Mouse (Mus musculus) testis, adult 2 months (tissue): ENCODE results near the gene Spats1. TPM values are rescaled to one million over a fixed set of nuclear protein-coding genes. Genes with fewer than 3 reads are reported as not detected.
"Not testable (repeated sequence)": the region's sequence is repeated elsewhere in the genome, so short reads cannot be mapped to it uniquely, and the experiment has no call there.

ENCODE experiments used
- H3K27ac ChIP-seq: fragments of 200-500 bp; 2 replicates; pipeline ENCODE4 v1.5.1; 2012; ENCODE audit warnings: low read depth, low read length; ENCODE audit not compliant: control insufficient read depth, insufficient read depth
- H3K27me3 ChIP-seq: fragments of 200-500 bp; 2 replicates; pipeline ENCODE4 v1.6.1; 2012; ENCODE audit warnings: mild to moderate bottlenecking, low read length, moderate library complexity; ENCODE audit not compliant: control insufficient read depth, insufficient read depth
- H3K36me3 ChIP-seq: fragments of 200-500 bp; 2 replicates; pipeline ENCODE4 v1.6.1; 2012; ENCODE audit warnings: mild to moderate bottlenecking, low read length; ENCODE audit not compliant: control insufficient read depth, insufficient read depth
- H3K4me1 ChIP-seq: fragments of 200-500 bp; 2 replicates; pipeline ENCODE4 v1.6.1; 2012; ENCODE audit warnings: low read length; ENCODE audit not compliant: control insufficient read depth, insufficient read depth
- H3K4me3 ChIP-seq: fragments of 200-500 bp; 2 replicates; pipeline ENCODE4 v1.5.1; 2012; ENCODE audit warnings: low read depth, mild to moderate bottlenecking, low read length, moderate library complexity, mixed read lengths; ENCODE audit not compliant: control insufficient read depth
- CTCF ChIP-seq: fragments of 200-500 bp; IDR thresholded peaks from 2 replicates; pipeline ENCODE4 v1.5.1; 2012; ENCODE audit warnings: low read depth, mild to moderate bottlenecking, inconsistent platforms, low read length, moderate library complexity; ENCODE audit not compliant: control insufficient read depth, insufficient read depth, insufficient replicate concordance
- POLR2A ChIP-seq: fragments of 200-500 bp; IDR thresholded peaks from 2 replicates; pipeline ENCODE4 v1.6.1; 2012; ENCODE audit warnings: low read depth, mild to moderate bottlenecking, inconsistent platforms, low read length, moderate library complexity; ENCODE audit not compliant: control insufficient read depth
- polyA plus RNA-seq: library from polyadenylated mRNA; depleted of rRNA; stranded (reverse); fragments of >200 nt; gene quantifications from 2 replicates; pipeline ENCODE4 v1.2.3, GENCODE M21; 2012

Spats1 gene
- polyA plus RNA-seq, 1 experiment: 23.3 TPM

GRCm38 (mm10) chr17:45417387-45417786 lies 57.8 kb downstream of the Spats1 start:
- H3K27me3 ChIP-seq: no peaks in the 10 kb centered on the region
- H3K4me1 ChIP-seq: no peaks in the 10 kb centered on the region
- no peak overlapping the region for H3K27ac ChIP-seq
- H3K36me3 ChIP-seq: peaks cover 1% of the 10 kb centered on the region; the same call in 1 of the 2 replicates
- no peak for TF ChIP-seq POLR2A
- no peak for TF ChIP-seq CTCF
- H3K4me3 ChIP-seq: no peak overlapping the region

GRCm38 (mm10) chr17:45411617-45412016 lies 63.6 kb downstream of the Spats1 start:
- H3K4me3 ChIP-seq, H3K36me3 ChIP-seq, H3K27me3 ChIP-seq, H3K4me1 ChIP-seq, H3K27ac ChIP-seq: not testable (repeated sequence)

- Histone ChIP-seq H3K36me3 (peaks cover 1% of the 10 kb centered on the region; the same call in 1 of the 2 replicates), H3K27ac (no peak overlapping the region), H3K27me3 (no peaks in the 10 kb centered on the region), H3K4me3 (no peak overlapping the region), H3K4me1 (no peaks in the 10 kb centered on the region)
- TF ChIP-seq POLR2A (no peak), CTCF (no peak)
These were observed 66.5 kb downstream of the Spats1 start for GRCm38 (mm10) chr17:45408719-45409118.

GRCm38 (mm10) chr17:45406281-45406680 lies 68.9 kb downstream of the Spats1 start:
- H3K27ac ChIP-seq: no peak overlapping the region
- no peaks in the 10 kb centered on the region; the same call in 1 of the 2 replicates for H3K36me3 ChIP-seq
- TF ChIP-seq CTCF (no peak), POLR2A (no peak)
- no peak overlapping the region for H3K4me3 ChIP-seq
- no peaks in the 10 kb centered on the region for H3K27me3 ChIP-seq
- H3K4me1 ChIP-seq: no peaks in the 10 kb centered on the region

GRCm38 (mm10) chr17:45403207-45403606 lies 72.0 kb downstream of the Spats1 start:
- Histone ChIP-seq H3K4me3 (no peak overlapping the region), H3K4me1 (no peaks in the 10 kb centered on the region), H3K27ac (no peak overlapping the region), H3K36me3 (no peaks in the 10 kb centered on the region; the same call in 1 of the 2 replicates), H3K27me3 (no peaks in the 10 kb centered on the region)
- TF ChIP-seq CTCF (no peak), POLR2A (no peak)

- Histone ChIP-seq H3K36me3 (no peaks in the 10 kb centered on the region; the same call in 1 of the 2 replicates), H3K27ac (no peak overlapping the region), H3K4me3 (no peak overlapping the region), H3K27me3 (no peaks in the 10 kb centered on the region), H3K4me1 (no peaks in the 10 kb centered on the region)
- TF ChIP-seq POLR2A: no peak
- no peak for TF ChIP-seq CTCF
These were observed 72.6 kb downstream of the Spats1 start for GRCm38 (mm10) chr17:45402601-45403000.

- no peak overlapping the region for H3K4me3 ChIP-seq
- H3K27me3 ChIP-seq: no peaks in the 10 kb centered on the region
- no peaks in the 10 kb centered on the region; the same call in 1 of the 2 replicates for H3K36me3 ChIP-seq
- no peaks in the 10 kb centered on the region for H3K4me1 ChIP-seq
- H3K27ac ChIP-seq: no peak overlapping the region
- TF ChIP-seq CTCF: no peak
- TF ChIP-seq POLR2A: no peak
These were observed 73.1 kb downstream of the Spats1 start for GRCm38 (mm10) chr17:45402126-45402525.

GRCm38 (mm10) chr17:45401126-45401905 lies 73.9 kb downstream of the Spats1 start:
- Histone ChIP-seq H3K36me3 (no peaks in the 10 kb centered on the region; the same call in 1 of the 2 replicates), H3K27ac (no peak overlapping the region), H3K4me3 (no peak overlapping the region), H3K4me1 (no peaks in the 10 kb centered on the region), H3K27me3 (no peaks in the 10 kb centered on the region)
- TF ChIP-seq POLR2A (no peak), CTCF (no peak)
